Mouse (Mus musculus) ES-E14 (cell line): ENCODE results near the gene Hs3st5. TPM values are rescaled to one million over a fixed set of nuclear protein-coding genes. Genes with fewer than 3 reads are reported as not detected.

ENCODE experiments used
- DNase-seq: peaks from one replicate; pipeline ENCODE4 v3.0.0-alpha.2; 2013; ENCODE audit warnings: low read depth, low spot score
- H3K27ac ChIP-seq: 2 replicates; pipeline ENCODE4 v1.5.1; 2012; ENCODE audit warnings: low read depth, mild to moderate bottlenecking, low read length, moderate library complexity, mixed read lengths; ENCODE audit not compliant: poor library complexity, insufficient read depth, severe bottlenecking
- H3K36me3 ChIP-seq: 2 replicates; pipeline ENCODE4 v1.6.1; 2012; ENCODE audit warnings: mild to moderate bottlenecking, low read length, moderate library complexity, mixed read lengths; ENCODE audit not compliant: control insufficient read depth, poor library complexity, insufficient read depth, severe bottlenecking
- H3K4me1 ChIP-seq, 2 experiments: fragments of 150-350 bp in 1 of 2; sonication (generic) in 1 of 2; 2 replicates each; pipeline ENCODE4 v1.6.1; 2012; ENCODE audit warnings: low read length in 2 of 2, mild to moderate bottlenecking in 1 of 2, mixed read lengths in 1 of 2; ENCODE audit not compliant: control insufficient read depth in 2 of 2, insufficient read depth in 2 of 2, poor library complexity in 1 of 2
- H3K4me3 ChIP-seq, 2 experiments: fragments of 150-350 bp in 1 of 2; sonication (generic) in 1 of 2; 2 replicates each; pipeline ENCODE4 v1.5.1; 2012; ENCODE audit warnings: low read length in 2 of 2, low read depth in 1 of 2, mild to moderate bottlenecking in 1 of 2, mixed read lengths in 1 of 2; ENCODE audit not compliant: insufficient read depth in 1 of 2, poor library complexity in 1 of 2, severe bottlenecking in 1 of 2
- H3K9ac ChIP-seq: 2 replicates; pipeline ENCODE4 v1.6.1; 2012; ENCODE audit warnings: low read depth, mild to moderate bottlenecking, low read length, mixed read lengths; ENCODE audit not compliant: poor library complexity, insufficient read depth, severe bottlenecking
- H3K9me3 ChIP-seq: fragments of 150-350 bp; sonication (generic); 2 replicates; pipeline ENCODE4 v1.6.1; 2012; ENCODE audit warnings: low read depth, mild to moderate bottlenecking, low read length; ENCODE audit not compliant: control insufficient read depth, insufficient read depth
- CHD2 ChIP-seq: IDR thresholded peaks from 2 replicates; pipeline ENCODE4 v1.6.1; 2014; ENCODE audit warnings: mild to moderate bottlenecking, low read depth, low read length, inconsistent platforms
- HCFC1 ChIP-seq: IDR thresholded peaks from 2 replicates; pipeline ENCODE4 v1.6.1; 2012; ENCODE audit warnings: low read length, inconsistent platforms, borderline replicate concordance; ENCODE audit not compliant: insufficient read depth
- MAFK ChIP-seq: IDR thresholded peaks from 2 replicates; pipeline ENCODE4 v1.6.1; 2014; ENCODE audit warnings: mild to moderate bottlenecking, low read depth, low read length, inconsistent platforms; ENCODE audit not compliant: insufficient read depth
- ZC3H11A ChIP-seq: IDR thresholded peaks from 2 replicates; pipeline ENCODE4 v1.6.1; 2012; ENCODE audit warnings: low read depth, mild to moderate bottlenecking, inconsistent platforms, low read length, borderline replicate concordance
- ZNF384 ChIP-seq: IDR thresholded peaks from 2 replicates; pipeline ENCODE4 v1.6.1; 2012; ENCODE audit warnings: low read depth, low read length, inconsistent platforms
- in situ Hi-C, 2 experiments: fragments of 600-800 bp; cut with MboI; formaldehyde crosslinking; loops; one replicate each; pipeline ENCODE4 v1.15.1; 2025; ENCODE audit warnings: low sequenced_read_pairs in 2 of 2, inconsistent platforms in 1 of 2; ENCODE audit not compliant: unreplicated experiment in 2 of 2
- total RNA-seq: library from RNA; depleted of rRNA; stranded (reverse); fragments of 300-350 nt; gene quantifications from 2 replicates; pipeline ENCODE4 v1.2.3, GENCODE M21; 2012

Hs3st5 gene
- total RNA-seq, 1 experiment, result 0.13 TPM

GRCm38 (mm10) chr10:36807007-36807406 lies 300.4 kb downstream of the Hs3st5 start:
- no peak for TF ChIP-seq ZNF384
- no peak for TF ChIP-seq CHD2
- no peak for TF ChIP-seq HCFC1
- no peak for TF ChIP-seq MAFK
- TF ChIP-seq ZC3H11A, result no peak
- Histone ChIP-seq H3K27ac (no peak overlapping the region), H3K4me3 (no peak overlapping the region), H3K9me3 (no peaks in the 10 kb centered on the region), H3K9ac (no peak overlapping the region), H3K4me1 (no peaks in the 10 kb centered on the region), H3K36me3 (no peaks in the 10 kb centered on the region)
- in situ Hi-C loops, result no loop called here
- DNase-seq, result no peak

- in situ Hi-C loops, result no loop called here
- Histone ChIP-seq H3K9ac (no peak overlapping the region), H3K27ac (no peak overlapping the region), H3K4me3 (no peak overlapping the region), H3K9me3 (no peaks in the 10 kb centered on the region), H3K4me1 (no peaks in the 10 kb centered on the region), H3K36me3 (no peaks in the 10 kb centered on the region)
- TF ChIP-seq CHD2 (no peak), MAFK (no peak), HCFC1 (no peak), ZNF384 (no peak), ZC3H11A (no peak)
- no peak for DNase-seq
These were observed 312.3 kb downstream of the Hs3st5 start for GRCm38 (mm10) chr10:36818867-36819266.

- H3K9me3 ChIP-seq, result no peaks in the 10 kb centered on the region
- in situ Hi-C loops, result no loop called here
These were observed 322.5 kb downstream of the Hs3st5 start for GRCm38 (mm10) chr10:36829079-36829478.

GRCm38 (mm10) chr10:36832204-36832603 lies 325.6 kb downstream of the Hs3st5 start:
- H3K9ac ChIP-seq, result no peak overlapping the region
- no peak for TF ChIP-seq ZNF384
- H3K4me3 ChIP-seq, result no peak overlapping the region
- in situ Hi-C loops, result no loop called here
- no peaks in the 10 kb centered on the region for H3K9me3 ChIP-seq
- DNase-seq, result no peak
- H3K36me3 ChIP-seq, result no peaks in the 10 kb centered on the region
- no peaks in the 10 kb centered on the region for H3K4me1 ChIP-seq
- H3K27ac ChIP-seq, result no peak overlapping the region

More at GRCm38 (mm10) chr10:36829079-36829478, 322.5 kb downstream of the Hs3st5 start:
- no peak for TF ChIP-seq ZC3H11A
- TF ChIP-seq ZNF384, result no peak
- no peak for TF ChIP-seq MAFK
- TF ChIP-seq CHD2, result no peak
- no peak for TF ChIP-seq HCFC1
- no peaks in the 10 kb centered on the region for H3K36me3 ChIP-seq
- no peak overlapping the region for H3K9ac ChIP-seq
- H3K4me3 ChIP-seq, result no peak overlapping the region
- H3K27ac ChIP-seq, result no peak overlapping the region
- no peak for DNase-seq
- no peaks in the 10 kb centered on the region for H3K4me1 ChIP-seq

- TF ChIP-seq ZC3H11A (peak; percentile 75; the same call in 1 of the 2 replicates), MAFK (no peak)
- Histone ChIP-seq H3K9me3 (no peaks in the 10 kb centered on the region), H3K4me3 (no peak overlapping the region), H3K9ac (no peak overlapping the region), H3K4me1 (no peaks in the 10 kb centered on the region), H3K27ac (no peak overlapping the region), H3K36me3 (no peaks in the 10 kb centered on the region)
- DNase-seq, result no peak
- in situ Hi-C loops, result no loop called here
These were observed 327.6 kb downstream of the Hs3st5 start for GRCm38 (mm10) chr10:36834224-36834623.
